Mouse (Mus musculus): ENCODE measurements around the gene Nfatc3.

- TF ChIP-seq TAL1 (conservative IDR thresholded peaks at IDR 0.05; ENCODE audit: low read depth, low read length): no peak
- no peak for TF ChIP-seq CTCF (IDR thresholded peaks at IDR 0.05; ENCODE audit: low read depth, low read length)
- TF ChIP-seq GATA1 (IDR thresholded peaks at IDR 0.05; ENCODE audit: borderline replicate concordance, low read length): no peak
- no peak for TF ChIP-seq GATA2 (IDR thresholded peaks at IDR 0.05; ENCODE audit: borderline replicate concordance, low read depth, low read length)
- TF ChIP-seq POLR2AphosphoS5 (IDR thresholded peaks at IDR 0.05; ENCODE audit: insufficient replicate concordance, low read depth, low read length): no peak
Observed at GRCm38 (mm10) chr8:106127054-106127453, 68.4 kb downstream of the Nfatc3 start.

All from G1E (cell line).